Mouse (Mus musculus) heart, embryonic 16.5 days (tissue): ENCODE data around the gene Sorbs2. TPM values are rescaled to one million over a fixed set of nuclear protein-coding genes. Genes with fewer than 3 reads are reported as not detected.
"Not testable (repeated sequence)": the region's sequence is repeated elsewhere in the genome, so short reads cannot be mapped to it uniquely, and the experiment has no call there.

Source experiments
- ATAC-seq: fragments of 200-750 bp; cut with Nextera tagmentation; replicated peaks from 2 replicates; pipeline ENCODE4 v1.8.0; 2017; ENCODE audit warnings: moderate number of reproducible peaks; ENCODE audit not compliant: insufficient read depth, low FRiP score; ENCODE audit errors: extremely low read depth
- H3K27ac ChIP-seq: fragments of 300-500 bp; sonication (generic); 2 replicates; pipeline ENCODE4 v1.5.1; 2014; ENCODE audit warnings: mild to moderate bottlenecking, low read length, control low read depth, moderate library complexity
- H3K27me3 ChIP-seq: fragments of 300-500 bp; sonication (generic); 2 replicates; pipeline ENCODE4 v1.6.1; 2014; ENCODE audit warnings: low read length, mixed read lengths; ENCODE audit not compliant: control insufficient read depth, insufficient read depth
- H3K36me3 ChIP-seq: fragments of 300-500 bp; sonication (generic); 2 replicates; pipeline ENCODE4 v1.6.1; 2014; ENCODE audit not compliant: control insufficient read depth, insufficient read depth
- H3K4me1 ChIP-seq: fragments of 300-500 bp; sonication (generic); 2 replicates; pipeline ENCODE4 v1.6.1; 2014; ENCODE audit warnings: low read length, mixed read lengths; ENCODE audit not compliant: control insufficient read depth, insufficient read depth
- H3K4me2 ChIP-seq: fragments of 300-500 bp; sonication (generic); 2 replicates; pipeline ENCODE4 v1.6.1; 2014; ENCODE audit warnings: low read depth, mild to moderate bottlenecking, control low read depth, low read length
- H3K4me3 ChIP-seq: fragments of 300-500 bp; sonication (generic); 2 replicates; pipeline ENCODE4 v1.5.1; 2014; ENCODE audit warnings: mild to moderate bottlenecking, control low read depth, low read length
- H3K9ac ChIP-seq: fragments of 300-500 bp; sonication (generic); 2 replicates; pipeline ENCODE4 v1.6.1; 2014; ENCODE audit warnings: low read length, control low read depth
- H3K9me3 ChIP-seq: fragments of 300-500 bp; sonication (generic); replicated peaks from 2 replicates; pipeline ENCODE4 v1.6.1; 2016; ENCODE audit warnings: low read length; ENCODE audit not compliant: control insufficient read depth
- WGBS: fragments of 180-500 bp; shearing (Covaris S2); extraction: QIAGEN DNeasy Blood & Tissue Kit; methylation state at CpG from one replicate; pipeline ENCODE4 v1.1.7; 2014; 5-methylcytosine and 5-hydroxymethylcytosine counted together
- polyA plus RNA-seq: library from polyadenylated mRNA; unstranded; fragments of >200 nt; fragmentation: Nextera tagmentation; extraction: Ambion mirVana; gene quantifications from 2 replicates; pipeline ENCODE4 v1.2.1, GENCODE M21; 2015

The Sorbs2 gene
- polyA plus RNA-seq, 1 experiment from 2014 or later: 316 TPM

DNA sequence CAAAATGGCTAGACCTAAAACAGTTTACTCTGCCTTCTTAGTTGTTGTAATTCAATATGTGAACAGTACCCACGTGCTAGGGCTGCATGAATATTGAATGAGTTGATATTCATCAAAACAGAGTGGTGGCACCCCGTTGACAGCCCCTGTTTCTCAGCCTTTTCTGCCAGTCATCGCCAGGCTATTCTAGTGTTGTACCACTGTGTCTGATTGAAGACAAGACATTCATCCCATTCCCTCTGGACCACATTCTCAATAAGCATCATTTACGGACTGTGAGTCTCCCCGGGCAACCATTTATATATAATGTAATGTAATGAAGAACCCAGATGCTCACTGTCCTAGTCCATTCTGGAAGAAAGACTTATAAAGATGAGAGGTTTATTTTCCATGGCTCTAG is 335.7 kb downstream of the Sorbs2 start:
- no peaks in the 10 kb centered on the region for H3K36me3 ChIP-seq
- no peak overlapping the region for H3K9ac ChIP-seq
- H3K4me2 ChIP-seq: no peak overlapping the region
- H3K9me3 ChIP-seq: no peaks in the 10 kb centered on the region
- WGBS: 85% methylated on average over 5 of the region's 5 CpGs
- H3K4me1 ChIP-seq: peaks cover 21% of the 10 kb centered on the region
- ATAC-seq: no peak
- peak overlapping the region; percentile 15 for H3K27ac ChIP-seq
- H3K27me3 ChIP-seq: no peaks in the 10 kb centered on the region
- H3K4me3 ChIP-seq: no peak overlapping the region

DNA sequence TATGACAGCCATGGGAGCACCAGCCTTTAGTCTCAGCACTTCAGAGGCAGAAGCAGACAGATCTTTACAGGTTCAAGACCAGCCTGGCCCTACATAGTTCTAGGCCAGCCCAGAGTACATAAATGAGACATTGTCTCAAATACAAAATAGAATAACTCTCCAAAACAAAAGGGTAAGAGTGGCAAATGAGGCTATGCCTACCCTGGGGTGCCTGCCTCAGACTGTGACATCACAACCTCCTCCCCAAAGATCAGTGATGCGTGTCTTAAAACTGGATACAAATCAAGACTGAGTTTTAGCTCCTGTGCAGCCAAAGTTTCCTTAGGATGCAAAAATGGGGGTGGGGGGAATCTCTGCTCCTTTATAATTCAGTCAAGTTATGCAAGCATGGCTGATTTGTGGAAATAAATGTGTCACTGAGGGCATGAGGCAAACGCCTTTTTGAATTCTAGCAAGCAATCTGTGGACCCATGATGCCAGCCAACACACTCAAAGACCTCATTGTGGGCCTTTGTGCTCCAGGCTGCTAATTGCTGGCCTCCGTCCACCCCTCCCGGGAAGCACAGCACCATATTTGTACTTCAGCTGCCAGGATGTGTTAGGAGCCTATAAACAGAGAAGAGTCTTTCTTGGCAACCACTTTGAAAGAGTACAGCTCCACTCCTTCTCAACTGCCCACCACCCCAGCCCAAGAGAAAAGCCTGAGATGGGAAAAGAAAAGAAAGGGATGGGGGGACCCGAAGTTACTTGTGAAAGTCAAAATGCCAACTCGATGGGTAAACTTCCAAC is 336.7 kb downstream of the Sorbs2 start:
- no peak overlapping the region for H3K4me3 ChIP-seq
- ATAC-seq: peak; percentile 43
- H3K4me2 ChIP-seq: peak overlapping the region; percentile 28
- H3K27ac ChIP-seq: peak overlapping the region; percentile 87
- no peaks in the 10 kb centered on the region for H3K27me3 ChIP-seq
- no peaks in the 10 kb centered on the region for H3K36me3 ChIP-seq
- H3K9me3 ChIP-seq: no peaks in the 10 kb centered on the region
- no peak overlapping the region for H3K9ac ChIP-seq
- WGBS: 45% methylated on average over 6 of the region's 6 CpGs
- H3K4me1 ChIP-seq: peaks cover 21% of the 10 kb centered on the region

DNA sequence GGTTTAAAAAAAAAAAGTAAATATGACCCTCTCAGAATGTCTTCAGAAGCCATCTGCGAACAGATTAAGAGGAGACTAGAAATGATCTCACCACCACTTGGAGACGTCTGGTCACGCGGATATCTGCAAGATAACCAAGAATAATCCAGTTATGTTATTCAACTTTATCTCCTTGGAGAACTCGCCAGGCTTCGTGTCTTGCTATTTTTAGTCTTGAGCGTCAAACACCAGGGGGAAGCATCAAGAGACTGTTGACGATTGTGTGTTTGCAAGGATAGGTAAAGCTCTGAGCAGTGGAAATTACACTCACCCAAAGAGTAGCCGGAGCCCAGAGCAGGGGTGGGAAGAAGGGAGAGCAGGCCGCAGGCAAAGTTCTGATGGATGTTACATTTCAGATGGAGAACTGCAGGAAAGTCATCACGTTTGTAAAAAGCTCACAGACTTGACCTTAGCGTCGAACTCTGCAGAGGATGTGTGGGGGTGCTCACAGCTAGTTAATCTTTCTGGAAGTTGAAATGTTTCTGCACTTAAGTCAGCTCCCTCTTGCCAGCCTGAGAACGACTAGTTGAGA is 337.4 kb downstream of the Sorbs2 start:
- Histone ChIP-seq H3K27me3 (no peaks in the 10 kb centered on the region), H3K4me2 (peak overlapping the region; percentile 28), H3K4me1 (peaks cover 21% of the 10 kb centered on the region), H3K27ac (peak overlapping the region; percentile 87), H3K36me3 (no peaks in the 10 kb centered on the region), H3K9me3 (no peaks in the 10 kb centered on the region), H3K9ac (peak overlapping the region; percentile 38; the same call in 1 of the 2 replicates), H3K4me3 (no peak overlapping the region)
- 10% methylated on average over 14 of the region's 14 CpGs for WGBS
- peak; percentile 74 for ATAC-seq

DNA sequence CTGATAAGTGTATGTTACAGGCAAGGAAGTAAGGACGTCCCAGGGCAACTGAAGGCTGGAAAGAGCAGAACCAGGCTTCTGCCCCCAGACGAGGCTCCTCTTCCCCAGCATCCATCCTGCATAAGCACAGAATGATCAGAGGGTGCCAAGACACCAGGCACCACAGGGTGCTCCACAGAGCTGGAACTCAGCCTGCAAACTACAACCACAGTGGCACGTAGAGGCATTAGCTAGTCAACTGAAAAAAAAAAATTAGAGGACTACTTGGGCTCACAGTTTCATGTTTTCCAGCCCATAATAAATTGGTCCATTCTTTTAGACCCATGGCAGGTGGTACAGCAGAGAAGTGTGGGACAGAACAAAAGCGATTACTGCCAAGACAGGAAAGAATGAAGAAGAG is 338.3 kb downstream of the Sorbs2 start:
- Histone ChIP-seq H3K4me1 (peaks cover 21% of the 10 kb centered on the region), H3K36me3 (no peaks in the 10 kb centered on the region), H3K9ac (no peak overlapping the region), H3K9me3 (no peaks in the 10 kb centered on the region), H3K4me3 (no peak overlapping the region), H3K27ac (peak overlapping the region; percentile 87), H3K27me3 (no peaks in the 10 kb centered on the region), H3K4me2 (no peak overlapping the region)
- ATAC-seq: no peak
- WGBS: 69% methylated on average over 4 of the region's 4 CpGs

DNA sequence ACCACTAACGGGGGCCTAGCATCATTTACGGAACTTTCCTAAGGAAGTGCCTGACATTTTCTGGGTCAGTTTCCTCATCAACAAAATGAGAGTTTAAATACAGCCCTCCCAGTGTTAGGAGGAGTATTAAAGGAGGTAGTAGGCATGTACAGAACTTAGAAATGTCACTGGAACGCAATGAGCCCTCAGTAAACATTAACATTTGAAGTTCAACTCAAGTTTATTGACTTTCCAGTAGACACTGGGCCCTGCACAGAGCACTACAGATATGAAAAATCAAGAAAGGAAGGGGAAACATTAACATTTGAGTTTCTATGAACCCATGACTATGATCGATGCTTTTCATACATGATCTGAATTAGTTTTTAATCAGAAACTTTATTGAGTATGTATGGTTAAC is 347.5 kb downstream of the Sorbs2 start:
- Histone ChIP-seq H3K4me3 (no peak overlapping the region), H3K27ac (no peak overlapping the region), H3K9ac (no peak overlapping the region), H3K4me1 (peaks cover 7% of the 10 kb centered on the region), H3K4me2 (no peak overlapping the region), H3K9me3 (no peaks in the 10 kb centered on the region), H3K36me3 (no peaks in the 10 kb centered on the region), H3K27me3 (no peaks in the 10 kb centered on the region)
- WGBS: 81% methylated on average over 4 of the region's 4 CpGs
- ATAC-seq: no peak

DNA sequence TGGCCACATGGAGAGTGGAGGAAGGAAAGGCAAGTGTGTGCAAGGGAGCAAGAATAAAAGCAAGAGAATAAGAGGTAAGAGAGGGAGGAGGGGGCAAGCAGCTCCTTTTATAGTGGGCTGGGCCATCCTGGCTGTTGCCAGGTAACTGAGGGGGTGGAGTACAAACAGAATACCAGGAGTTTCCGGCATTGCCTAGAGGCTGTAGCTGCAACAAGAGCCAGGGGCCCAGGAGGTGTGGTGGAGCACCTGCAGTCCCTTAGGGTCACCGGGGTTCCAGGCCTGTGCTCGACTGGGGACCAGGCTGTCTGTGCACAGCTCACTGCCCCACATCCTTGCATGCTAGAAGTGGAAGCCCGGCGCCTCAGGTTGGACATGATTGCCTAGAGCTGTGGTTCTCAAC is 350.1 kb downstream of the Sorbs2 start:
- Histone ChIP-seq H3K27me3 (no peaks in the 10 kb centered on the region), H3K9ac (no peak overlapping the region), H3K4me2 (no peak overlapping the region), H3K4me1 (peaks cover 7% of the 10 kb centered on the region), H3K36me3 (no peaks in the 10 kb centered on the region), H3K9me3 (no peaks in the 10 kb centered on the region), H3K27ac (no peak overlapping the region), H3K4me3 (no peak overlapping the region)
- ATAC-seq: no peak
- WGBS: 56% methylated on average over 5 of the region's 5 CpGs

DNA sequence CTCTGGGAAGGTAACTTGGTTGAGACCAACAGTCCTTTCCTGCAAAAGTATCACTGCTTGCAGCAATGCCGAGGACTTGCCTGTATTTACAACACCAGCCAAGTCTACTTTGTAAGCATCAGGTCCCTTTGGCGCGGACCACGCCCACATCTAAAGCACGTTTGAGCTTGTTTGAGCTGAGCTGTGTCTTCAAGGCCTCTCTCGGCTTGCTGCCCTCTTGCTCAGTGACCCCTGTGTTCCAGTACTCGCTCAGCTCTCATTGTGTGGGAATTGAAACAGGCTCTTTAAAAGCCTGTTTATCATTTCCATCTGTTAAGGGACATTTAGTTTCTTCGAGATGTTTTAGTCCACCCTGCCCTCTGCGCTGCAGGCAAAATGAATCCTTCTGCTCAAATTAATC is 350.8 kb downstream of the Sorbs2 start:
- Histone ChIP-seq H3K27ac (no peak overlapping the region), H3K4me1 (peaks cover 7% of the 10 kb centered on the region), H3K4me2 (no peak overlapping the region), H3K4me3 (no peak overlapping the region), H3K9ac (no peak overlapping the region), H3K27me3 (no peaks in the 10 kb centered on the region), H3K36me3 (no peaks in the 10 kb centered on the region), H3K9me3 (no peaks in the 10 kb centered on the region)
- no peak for ATAC-seq
- 53% methylated on average over 9 of the region's 9 CpGs for WGBS

DNA sequence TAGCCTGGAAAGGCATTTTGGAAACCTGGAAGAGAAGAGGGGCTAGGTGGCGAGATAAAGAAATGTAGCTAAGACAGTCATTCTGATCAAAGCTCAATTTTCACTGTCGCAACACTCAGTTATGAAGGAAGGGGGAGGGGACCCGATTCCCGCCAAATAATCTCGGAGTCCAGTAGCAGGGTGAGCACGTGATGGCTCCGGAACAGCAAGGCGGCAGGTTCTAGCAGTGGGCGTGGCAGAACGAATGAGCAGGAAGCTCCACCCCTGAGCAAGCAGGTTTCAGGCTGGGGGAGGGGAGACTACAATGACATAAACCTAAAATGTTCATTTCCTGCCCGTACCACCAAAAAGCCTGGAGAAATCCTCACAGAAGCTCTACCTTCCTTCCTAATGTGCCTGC is 364.0 kb downstream of the Sorbs2 start:
- H3K27ac ChIP-seq: peak overlapping the region; percentile 66
- H3K4me3 ChIP-seq, H3K36me3 ChIP-seq, H3K27me3 ChIP-seq, H3K9ac ChIP-seq, H3K9me3 ChIP-seq, ATAC-seq: not testable (repeated sequence)
- peaks cover 15% of the 10 kb centered on the region for H3K4me1 ChIP-seq
- peak overlapping the region; percentile 23; the same call in 1 of the 2 replicates for H3K4me2 ChIP-seq
- 58% methylated on average over 11 of the region's 11 CpGs for WGBS

DNA sequence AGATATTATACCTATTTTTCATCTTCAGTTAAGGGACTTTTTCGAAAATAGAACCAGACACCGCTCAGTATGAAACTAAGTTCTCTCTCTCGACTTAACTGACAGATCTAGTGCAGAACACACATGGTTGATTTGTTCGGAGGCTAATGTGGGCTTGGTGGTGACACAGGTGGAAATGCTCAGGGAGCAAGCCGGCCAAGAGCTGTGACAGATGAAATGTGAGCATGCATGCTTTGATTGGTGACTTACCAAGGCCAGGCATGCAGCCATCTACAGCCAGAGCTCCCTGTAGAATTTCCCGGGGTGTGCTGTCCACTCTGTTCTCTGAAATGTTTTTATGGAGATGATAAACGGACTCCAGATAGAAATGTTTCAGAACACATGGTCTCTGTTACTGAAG is 364.5 kb downstream of the Sorbs2 start:
- Histone ChIP-seq H3K27me3 (no peaks in the 10 kb centered on the region), H3K4me3 (no peak overlapping the region), H3K36me3 (no peaks in the 10 kb centered on the region), H3K4me1 (peaks cover 15% of the 10 kb centered on the region), H3K27ac (peak overlapping the region; percentile 66), H3K9ac (no peak overlapping the region), H3K9me3 (no peaks in the 10 kb centered on the region), H3K4me2 (peak overlapping the region; percentile 23; the same call in 1 of the 2 replicates)
- 40% methylated on average over 7 of the region's 7 CpGs for WGBS
- peak; percentile 56; the same call in 1 of the 2 replicates for ATAC-seq
